Mouse (Mus musculus) heart, adult 18-20 months (tissue): Measurements from ENCODE around the gene Pde4d. TPM values are rescaled to one million over a fixed set of nuclear protein-coding genes. Genes with fewer than 3 reads are reported as not detected.

Experiments used
- DNase-seq, 2 experiments: peaks; one replicate each; pipeline ENCODE4 v3.0.0; 2021 to 2022; ENCODE audit warnings: mixed read lengths in 1 of 2
- long read RNA-seq, 2 experiments: library from polyadenylated mRNA; stranded (forward); transcript quantifications; one replicate each; pipeline ENCODE4 v2.0.0; 2021
- total RNA-seq, 2 experiments: library from RNA; stranded (reverse); gene quantifications; 2 replicates each; pipeline ENCODE4 v1.2.3; 2021

Pde4d gene
- 10 to 100 TPM; 35.4 to 40.4 TPM for total RNA-seq
- long read RNA-seq, experiment 1, result 0 reads
- long read RNA-seq, experiment 2, partial matches to known transcripts, result 1 of 6 reads
- long read RNA-seq, experiment 2, other reads (novel, unspliced or antisense), result 5 of 6 reads

DNA sequence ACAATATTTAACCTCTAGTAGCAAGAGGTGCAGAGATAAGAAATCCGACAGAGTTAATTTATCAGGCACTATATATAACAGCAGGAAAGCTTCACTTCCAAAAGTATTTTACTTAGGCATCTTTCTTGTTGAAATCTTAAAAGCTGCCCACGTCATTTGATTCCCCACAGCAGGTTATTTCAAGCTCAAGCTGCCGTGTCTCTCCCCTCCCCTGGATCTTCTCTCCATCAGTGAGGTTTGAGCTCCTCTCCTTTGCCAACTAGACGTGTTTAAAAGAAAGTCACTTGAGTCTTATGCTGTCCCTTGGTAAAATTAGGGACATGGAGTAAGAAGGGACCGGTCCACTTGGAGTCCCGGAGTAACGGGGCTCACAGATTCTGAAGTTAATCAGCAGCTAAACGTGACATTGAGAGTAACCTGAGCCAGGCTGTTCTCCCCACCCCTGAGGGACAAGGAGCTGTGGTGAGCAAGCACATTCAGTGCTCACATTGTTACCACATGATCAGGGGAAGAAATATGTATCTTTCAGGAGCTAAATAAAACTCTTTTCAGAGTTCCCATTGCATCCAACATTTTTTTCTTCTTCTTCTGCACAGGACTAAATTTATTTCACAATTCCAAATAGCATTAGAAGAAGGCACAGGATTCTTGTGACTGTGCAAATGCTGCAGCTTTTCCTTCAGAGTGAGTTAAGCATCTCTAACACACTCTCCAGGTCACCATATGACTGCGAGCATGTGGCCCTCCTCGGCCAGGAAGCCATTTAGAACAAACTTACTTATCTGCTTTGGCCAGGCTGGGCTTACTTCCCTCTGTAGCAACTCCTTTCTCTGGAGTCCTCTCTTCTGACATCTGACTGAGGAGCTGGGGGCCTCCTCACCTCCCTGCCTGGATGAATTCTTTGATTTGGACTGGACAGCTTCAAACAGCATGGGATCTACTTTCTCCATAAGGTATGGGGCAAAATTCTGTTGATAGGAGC, at the start of gene Pde4d:
Gene Pde4d, plus strand, starts transcription at position 833 of the 982 bp plus-strand sequence.
- peak; percentile 46 to 51 for DNase-seq

DNA sequence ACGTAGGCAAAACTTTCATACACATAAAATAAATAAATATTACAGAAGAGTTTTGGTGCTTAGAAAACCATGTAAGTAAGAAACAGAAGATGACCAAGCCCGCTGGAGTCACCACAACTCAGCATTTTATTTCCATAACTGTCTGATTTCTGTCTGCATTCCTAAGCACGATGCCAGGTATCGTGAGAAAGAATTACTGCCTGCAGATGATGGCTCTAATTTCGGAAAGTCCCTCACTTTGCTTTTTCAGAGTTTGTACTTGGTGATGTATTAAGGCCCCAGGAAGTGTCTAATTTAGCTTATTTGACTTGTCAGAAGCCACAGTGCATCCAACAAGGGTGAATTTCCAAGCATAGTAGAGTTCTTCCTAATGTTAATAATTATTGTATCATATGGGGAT, 46.6 kb upstream of the Pde4d start:
- no peak for DNase-seq

DNA sequence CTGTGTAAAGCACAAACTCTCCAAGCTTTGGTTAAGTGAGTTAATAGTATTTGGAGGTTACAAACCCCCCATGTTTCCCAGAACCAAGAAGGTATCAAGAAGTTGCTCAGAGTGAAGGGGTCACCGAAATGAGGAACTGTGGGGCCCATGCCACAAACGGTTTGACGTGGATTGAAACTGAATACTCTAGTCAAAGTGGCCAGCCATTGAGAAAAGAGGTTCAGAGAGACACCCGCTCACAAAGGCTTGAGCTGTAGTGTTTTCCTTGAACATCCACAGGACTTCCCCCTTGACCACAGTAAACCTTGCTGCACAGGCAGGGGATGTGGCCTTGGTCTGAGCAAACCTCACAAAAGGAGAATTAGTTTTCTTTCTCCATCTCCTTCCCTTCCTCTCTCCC, 45.4 kb upstream of the Pde4d start:
- no peak for DNase-seq

DNA sequence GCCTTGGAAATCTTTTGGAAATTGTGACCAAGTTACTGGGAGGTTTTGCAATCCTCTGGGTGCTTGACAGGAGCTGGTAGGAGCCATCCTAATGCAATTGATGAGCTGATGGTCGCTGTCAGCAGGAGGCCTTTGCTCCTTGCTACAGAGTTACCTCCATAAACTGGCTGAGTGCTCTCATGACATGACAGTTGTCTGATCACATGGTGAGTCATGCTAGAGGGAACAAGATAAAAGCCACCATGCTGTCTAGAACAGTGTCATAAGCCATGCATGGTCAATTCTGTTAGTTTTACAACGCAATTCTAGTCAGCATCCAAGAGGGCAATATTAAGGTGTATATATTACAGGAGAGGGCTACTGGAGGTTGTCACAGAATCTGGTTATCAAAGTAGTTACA, 34.3 kb upstream of the Pde4d start:
- DNase-seq, result no peak

DNA sequence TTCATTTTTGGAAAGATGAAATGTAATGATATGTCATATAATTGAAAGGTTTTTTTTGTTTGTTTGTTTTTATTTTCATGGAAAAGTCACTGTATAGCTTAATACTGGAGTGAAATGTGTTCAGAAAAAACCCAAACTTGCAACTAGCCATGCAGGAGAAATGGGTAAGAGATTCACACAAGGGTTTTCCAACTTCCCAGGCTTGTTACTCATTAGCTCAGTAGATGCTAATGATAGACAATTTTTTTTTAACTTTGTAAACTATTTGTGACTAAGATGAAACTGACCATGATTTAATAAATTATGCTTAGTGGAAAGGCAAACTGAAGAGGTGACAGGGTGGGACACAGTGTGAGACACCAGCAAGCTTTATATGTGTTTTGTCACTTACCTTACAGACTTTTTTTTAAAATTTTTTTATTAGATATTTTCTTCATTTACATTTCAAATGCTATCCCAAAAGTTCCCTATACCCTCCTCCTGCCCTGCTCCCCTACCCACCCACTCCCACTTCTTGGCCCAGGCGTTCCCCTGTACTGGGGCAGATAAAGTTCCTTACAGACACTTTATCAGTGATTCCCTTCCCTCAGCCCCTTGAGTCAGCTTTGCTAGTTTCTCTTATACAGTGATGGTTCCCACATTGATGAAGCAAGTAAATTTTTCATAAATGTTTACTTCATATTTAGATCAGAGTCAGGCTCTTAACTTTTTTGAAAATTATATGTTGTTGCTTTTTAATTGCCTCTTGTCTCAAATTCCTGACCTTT, 30.8 kb upstream of the Pde4d start:
- no peak for DNase-seq

DNA sequence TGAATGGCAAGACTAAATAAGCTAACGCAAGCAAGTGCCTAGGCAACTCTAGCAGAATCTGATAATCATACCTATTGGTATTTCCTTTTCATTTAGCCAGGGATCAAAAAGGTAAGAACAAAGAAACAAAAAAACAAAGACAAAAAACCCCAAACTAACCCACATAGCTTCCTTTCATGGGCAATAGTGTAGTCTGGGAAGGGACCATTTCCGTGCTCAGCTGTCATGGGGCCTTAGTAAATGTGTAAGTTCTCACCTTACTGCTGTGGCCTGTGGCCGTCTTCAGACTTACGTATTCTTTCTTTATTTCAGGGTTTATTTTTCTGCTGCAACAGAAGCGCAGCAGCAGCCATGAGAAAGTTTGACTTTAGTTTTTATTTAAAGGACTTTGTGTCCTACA, 23.4 kb upstream of the Pde4d start:
- no peak for DNase-seq

DNA sequence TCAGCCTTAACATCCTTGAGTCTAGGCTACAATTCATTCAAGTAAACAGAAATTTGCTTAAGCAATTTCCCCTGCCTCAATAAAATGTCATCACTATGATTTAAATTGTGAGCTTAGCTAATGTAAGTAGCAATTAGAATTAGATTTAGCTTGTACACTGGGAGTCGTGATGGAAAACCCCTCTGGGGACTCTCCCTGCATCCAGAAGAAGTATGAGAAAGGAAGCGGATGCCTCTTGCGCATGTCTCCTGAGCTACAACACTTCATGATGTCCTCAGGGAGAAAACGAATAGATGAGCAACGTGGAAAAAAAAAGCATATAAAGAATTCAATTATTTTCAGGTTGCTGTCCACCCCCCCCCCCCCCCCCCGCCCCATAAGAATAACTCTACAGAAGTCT, 20.9 kb upstream of the Pde4d start:
- no peak for DNase-seq

DNA sequence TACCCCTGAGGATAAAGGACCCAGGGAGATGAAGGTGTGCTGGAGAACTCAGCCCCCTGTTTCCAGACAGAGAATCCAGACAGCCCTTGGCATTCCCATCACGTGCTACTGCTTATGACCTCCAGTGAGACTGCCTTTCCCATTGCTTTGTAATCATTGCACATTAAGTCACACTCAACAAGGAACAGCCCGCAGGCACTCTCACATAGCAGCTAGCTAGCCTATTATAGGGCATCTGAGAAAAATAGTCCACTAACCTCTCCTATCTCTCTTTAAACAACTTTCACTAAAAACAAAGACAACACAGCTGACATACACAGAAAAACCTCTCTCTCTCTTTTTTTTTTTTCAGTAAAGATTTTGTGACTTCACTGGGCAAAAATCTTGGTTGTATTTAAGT, 20.1 kb upstream of the Pde4d start:
- no peak for DNase-seq

DNA sequence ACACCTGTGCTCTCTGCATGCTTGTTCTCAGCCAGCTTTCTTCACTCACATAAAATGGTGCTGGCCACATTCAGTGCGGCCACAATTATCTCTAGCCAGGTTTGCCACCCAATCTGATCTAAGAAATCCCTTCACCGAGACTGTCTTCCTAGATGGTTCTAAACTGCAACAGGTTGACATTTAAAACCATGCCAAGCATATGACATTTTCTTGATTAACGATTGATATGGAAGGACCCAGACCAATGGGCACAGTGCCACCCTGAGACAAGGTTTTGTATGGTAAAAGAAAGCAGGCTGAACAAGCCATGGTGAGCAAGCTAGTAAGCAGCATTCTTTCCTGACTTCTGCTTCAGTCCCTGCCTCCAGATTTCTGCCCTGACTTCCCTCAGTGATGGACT, 18.0 kb upstream of the Pde4d start:
- no peak for DNase-seq

DNA sequence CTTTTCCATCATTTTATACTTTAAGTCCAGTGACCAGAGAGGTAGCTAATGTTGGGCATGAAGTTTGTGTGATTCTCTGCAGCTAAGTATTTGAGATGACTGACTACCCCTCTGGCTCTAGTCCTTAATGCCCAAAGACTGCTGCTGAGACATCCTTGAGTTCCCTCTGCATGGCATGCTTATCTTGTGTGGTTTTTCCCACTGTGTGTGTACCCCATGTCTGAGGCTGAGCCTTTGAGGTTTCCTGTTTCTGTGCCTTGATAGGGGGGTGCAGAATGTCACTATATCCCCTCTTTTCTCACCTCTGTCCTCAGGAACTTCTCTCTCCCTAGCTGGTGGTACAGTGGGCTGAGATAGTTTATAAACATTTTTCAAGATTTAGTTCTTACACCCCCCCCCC, 14.1 kb upstream of the Pde4d start:
- no peak for DNase-seq

DNA sequence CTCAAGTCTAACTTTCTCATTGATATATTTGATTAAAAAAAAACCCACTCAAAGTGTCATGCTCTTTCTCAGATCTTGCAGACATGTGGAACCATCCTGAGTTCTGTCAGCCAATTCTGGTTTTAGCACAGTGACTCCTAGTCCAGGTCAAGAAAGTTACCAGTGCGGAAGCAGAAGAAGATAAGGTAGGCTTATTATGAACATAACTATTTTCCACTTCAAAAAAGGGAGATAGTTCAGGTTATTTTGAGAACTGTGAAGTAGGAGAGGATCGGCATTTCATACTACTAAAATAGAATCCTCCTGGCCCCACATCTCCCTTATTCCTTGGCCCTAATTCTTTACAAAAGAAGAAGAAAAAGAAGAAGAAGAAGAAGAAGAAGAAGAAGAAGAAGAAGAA, 12.3 kb upstream of the Pde4d start:
- DNase-seq, result peak in 1 of 2 experiments; percentile 36

DNA sequence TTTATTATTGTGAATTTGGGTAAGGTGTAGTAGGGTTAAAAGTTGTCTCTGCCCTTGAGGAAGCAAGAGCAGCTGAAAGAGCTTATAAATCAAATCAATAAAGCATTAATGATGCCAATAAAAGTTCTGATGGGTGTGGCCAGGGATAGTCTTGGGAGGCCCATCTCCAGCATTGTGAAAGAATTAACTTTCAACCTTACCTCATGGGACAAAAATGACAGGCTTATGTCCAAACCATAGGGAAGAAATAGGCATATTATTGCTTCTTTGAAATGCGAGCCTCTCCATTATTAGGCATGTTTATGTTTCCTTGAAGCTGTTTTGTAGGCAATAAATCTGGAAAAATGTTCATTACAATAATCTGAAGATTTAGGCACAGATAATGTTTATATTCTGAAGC, 10.7 kb upstream of the Pde4d start:
- no peak for DNase-seq

DNA sequence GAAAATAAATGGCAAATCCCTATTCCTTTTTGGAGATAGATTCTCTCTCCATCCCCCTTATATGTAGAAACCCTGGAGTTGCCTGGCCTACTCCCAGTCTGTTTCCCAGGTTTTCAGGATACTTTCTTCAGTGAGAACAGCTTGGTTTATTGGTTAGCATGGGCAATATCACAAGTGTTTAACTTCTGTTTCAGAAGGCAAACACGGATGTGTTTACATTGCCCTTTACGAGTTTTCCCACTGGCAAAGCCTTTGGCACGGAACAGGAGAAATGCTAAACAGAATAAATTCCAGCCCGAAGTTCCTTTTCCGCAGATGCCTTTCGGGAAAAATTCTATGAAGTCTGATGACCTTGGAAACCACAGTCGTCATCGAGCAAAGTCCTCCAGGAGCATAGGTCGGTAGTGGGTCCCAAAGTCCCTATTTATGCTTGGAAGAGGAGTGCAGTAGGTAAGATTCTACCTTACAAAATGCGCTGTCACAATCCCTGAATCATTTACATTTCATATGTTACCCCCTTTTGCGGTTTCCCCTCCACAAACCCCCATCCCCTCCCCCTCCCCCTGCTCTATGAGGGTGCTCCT, 1.3 kb upstream of the Pde4d start:
- DNase-seq, result no peak

DNA sequence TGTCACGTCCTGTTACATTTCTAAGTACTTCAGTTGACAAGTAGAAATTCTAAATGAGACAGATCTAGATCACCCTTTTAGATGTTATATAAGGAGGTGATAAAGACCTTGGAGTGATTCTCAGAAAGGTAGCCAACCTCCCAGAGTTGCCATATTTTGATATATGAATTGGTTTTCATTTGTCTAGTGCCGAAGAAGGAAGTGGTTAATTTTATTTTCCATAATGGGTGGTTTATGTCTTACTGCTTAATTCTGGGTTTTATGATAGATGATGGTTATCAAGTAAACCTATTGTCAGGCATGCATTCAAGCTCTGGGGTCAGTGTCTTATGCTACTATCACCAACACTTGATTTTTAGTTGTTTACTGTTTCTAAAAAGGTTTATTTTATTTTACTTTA, 1.4 kb downstream of the Pde4d start:
- DNase-seq, result no peak

DNA sequence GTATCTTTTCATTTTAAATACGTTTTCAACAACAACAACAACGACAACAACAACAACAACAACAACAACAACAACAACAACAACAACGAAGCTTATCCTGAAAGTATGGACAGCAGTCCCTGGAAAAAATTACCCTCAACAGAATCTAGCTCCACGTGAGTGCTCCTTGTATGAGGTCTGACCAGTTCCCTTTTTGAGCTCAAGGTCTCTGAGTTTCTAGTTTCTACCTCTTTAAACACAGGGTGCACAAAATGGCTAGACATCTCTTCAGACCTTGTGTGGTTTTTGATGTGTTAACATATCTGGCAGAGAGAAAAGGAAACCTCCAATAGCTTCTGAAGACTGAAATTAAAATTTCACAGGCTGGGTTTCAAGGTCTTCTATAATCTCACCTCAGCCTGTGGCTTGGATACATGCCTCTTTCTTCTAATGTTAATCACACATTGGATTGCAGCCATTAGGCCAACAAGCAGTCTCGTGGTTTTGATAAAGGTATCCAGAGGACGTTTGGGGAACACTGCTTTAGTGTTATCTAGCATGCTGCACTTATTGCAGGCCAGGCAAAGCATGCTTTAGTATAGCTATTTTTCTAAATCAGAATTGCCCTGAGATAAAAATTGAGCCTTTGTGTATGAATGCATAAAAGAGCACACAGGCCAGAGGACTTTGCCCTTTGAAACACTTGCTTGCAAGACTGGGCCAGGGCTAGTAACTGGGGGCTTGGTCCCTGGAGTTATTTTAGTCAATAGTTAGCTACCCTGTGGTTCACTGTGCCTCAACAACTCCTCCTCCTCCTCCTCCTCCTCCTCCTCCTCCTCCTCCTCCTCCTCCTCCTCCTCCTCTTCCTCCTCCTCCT, 3.5 kb downstream of the Pde4d start:
- peak; percentile 65 to 67 for DNase-seq

DNA sequence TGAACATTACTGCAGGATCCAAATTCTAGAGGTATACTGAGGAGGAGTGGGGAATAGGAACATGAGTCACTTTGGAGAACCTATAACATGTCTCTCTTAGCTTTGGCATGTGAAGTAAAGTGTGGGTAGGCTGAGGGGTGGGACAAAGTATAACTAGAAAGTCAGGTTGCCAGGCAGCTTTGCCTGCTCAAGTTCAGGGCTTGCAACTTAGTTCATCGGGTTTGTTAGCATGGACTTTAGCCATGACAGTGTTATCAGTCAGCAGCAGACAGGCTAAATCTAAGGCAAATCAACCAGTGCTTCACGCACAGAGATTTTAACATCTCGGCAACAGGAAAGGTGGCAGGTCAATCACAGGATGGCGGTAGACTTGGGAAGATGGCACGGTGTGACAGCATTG, 12.8 kb downstream of the Pde4d start:
- DNase-seq, result no peak

DNA sequence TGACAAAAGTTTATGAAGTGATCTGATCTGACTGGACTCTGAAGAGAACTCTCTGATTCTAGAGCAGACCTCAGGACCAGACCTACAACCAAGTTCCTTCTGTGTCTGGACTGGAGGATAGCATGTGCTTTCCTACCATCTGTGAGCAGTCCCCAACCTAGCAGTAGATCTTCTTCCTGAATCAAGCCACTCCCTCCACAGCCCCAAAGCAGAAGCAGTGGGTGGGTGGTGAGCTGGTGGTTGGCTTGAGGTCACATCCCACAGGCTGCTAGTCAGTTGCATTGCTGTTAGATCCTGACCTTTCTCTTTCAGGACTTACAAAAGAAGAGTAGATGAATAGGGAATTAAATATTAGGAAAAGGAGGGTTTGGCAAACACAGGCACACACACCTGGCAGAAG, 16.0 kb downstream of the Pde4d start:
- DNase-seq, result no peak

DNA sequence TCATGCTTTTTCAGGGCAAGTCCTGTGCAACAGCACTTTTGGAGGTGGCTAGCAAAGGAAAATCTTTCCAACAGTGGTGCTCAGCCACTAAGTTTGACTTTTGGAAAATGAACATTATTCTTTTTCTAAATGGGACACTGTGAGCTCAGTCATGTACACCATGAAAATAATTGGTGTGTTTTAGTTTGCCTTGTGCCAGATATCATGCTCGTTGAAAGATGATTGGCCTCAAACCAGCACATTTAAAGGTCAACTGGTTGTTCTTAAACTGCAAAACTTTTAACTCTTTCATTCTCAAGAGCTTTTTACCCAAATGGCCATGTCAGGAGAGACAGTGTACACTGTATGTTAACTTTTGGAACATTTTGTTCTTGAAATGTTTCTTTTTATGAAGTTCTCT, 17.3 kb downstream of the Pde4d start:
- DNase-seq, result peak; percentile 36 to 46

DNA sequence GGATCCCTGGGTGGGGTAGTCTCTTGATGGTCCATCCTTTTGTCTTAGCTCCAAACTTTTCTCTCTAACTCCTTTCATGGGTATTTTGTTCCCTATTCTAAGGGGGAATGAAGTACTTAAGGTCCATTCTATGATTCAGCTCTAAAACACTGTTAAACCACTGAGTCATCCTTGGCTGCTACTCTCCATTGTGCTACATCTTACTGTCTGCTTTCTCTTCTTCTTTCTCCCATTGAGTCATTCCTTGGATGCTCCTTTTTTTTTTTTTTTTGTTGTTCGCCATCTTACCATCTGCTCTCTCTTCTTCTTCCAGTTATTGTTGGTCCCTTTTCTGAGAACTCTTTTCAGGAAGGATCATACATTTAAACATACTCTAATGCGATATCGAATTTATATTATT, 30.7 kb downstream of the Pde4d start:
- DNase-seq, result no peak

DNA sequence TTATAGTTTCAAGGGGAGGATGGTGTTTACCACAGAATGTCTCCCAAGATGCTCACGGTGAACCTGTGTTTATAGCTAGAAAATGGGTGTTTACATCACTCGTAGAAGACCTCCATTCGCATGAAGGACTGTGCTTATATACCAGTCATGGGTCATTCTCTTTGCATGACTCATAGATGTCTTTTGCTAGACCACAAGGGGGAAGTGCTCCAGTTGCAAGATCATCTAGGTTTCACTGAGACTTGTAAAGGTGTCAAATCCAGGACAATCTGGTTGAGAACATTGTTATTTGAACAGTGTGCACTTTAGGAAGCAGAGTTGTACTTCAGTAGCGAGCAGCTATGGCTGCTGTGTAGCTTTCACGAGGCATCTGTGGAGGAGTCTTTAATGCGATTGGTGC, 35.3 kb downstream of the Pde4d start:
- no peak for DNase-seq

DNA sequence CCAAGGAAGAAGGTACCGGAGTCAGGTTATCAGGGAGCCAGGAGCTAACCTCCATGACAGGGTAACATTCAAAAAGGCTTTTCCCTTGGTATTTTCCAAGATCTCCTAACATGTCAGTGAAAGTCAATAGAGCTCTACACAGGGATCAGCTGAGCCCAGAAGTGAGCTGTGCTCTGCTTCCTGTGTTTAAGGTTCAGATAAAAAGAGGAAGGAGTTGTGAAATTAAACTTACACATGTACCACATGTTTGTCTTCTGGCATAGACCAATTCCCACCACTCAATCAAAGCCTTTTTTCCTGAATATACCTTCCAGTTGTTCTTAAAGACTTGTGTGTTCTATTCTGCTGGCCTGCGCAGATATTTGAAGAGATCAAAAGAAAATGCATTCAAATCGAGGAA, 37.3 kb downstream of the Pde4d start:
- DNase-seq, result no peak

DNA sequence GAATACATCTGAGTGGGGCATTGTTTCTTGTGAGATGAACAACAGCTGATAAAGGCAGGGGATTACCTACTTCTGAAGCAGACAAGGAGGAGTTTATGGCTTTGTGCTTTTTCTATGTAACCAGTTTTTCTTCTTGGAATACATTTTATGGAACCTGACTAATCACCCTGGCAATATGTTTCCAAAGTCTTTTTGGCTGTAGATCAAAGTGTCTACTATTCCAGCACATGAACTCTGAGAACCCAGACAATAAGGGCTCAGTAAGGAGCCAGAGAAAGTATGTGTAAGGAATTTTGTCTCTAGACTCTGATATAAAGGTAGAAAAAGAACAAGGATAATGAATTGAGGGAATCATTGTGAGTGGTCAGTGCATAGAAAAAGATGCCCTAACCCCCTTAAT, 40.1 kb downstream of the Pde4d start:
- no peak for DNase-seq
